8 mouse cellular contexts compared by ENCODE assay signal in the genomic region with DNA sequence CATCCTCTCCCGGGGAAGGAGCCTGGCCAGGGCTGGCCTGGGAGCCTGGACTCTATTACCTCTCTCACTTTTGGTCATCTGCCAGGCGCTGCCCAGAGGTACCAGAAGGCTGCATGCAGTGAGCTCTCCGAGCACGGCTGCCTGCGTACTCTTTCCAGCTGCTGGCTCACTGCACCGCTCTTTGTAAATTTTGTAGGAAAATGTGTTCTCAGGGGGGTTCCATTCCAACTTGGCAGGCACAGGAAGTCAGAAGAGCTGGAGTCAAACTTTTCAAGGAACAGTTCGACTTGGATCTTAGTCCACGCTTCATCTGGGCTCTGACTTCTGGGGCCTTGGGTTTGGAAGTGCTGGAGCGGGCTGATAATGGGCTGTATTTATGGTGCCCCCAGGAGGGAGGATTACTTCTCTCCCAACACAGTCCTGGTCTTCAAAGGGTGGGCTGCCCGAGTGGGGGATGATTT.
DNase-seq lines count a peak whose midpoint lies in the region; ATAC-seq lines count a peak whose summit lies in the region.

No protein-coding gene starts in this region.

- DNase-seq in cerebellum, postnatal 10 days, result peak; percentile 45 to 70
- no peak for DNase-seq in cerebellum, adult 8-10 months
- peak; percentile 83 for DNase-seq in adrenal gland, postnatal 10 days
- peak; percentile 57 to 64 for DNase-seq in heart, adult 9 months (ENCODE audit: low spot score in 2 of 2)
- DNase-seq in kidney, postnatal 25 days, result peak; percentile 57 to 64
- DNase-seq in thymus, postnatal 4 days, result no peak
- no peak for DNase-seq in layer of hippocampus, adult 9-10 months (ENCODE audit: low spot score)

- ATAC-seq in granulocyte monocyte progenitor cell, adult 5-6 weeks (replicated peaks; ENCODE audit: poor library complexity, severe bottlenecking), result no peak

Comparison
In these comparisons a context has a peak if more than half of its experiments do, and no peak if none do; other contexts are left out.
1. DNase-seq: peak in cerebellum, postnatal 10 days (2 of 2), adrenal gland, postnatal 10 days (single experiment), heart, adult 9 months (2 of 2) and kidney, postnatal 25 days (2 of 2); none in cerebellum, adult 8-10 months (single experiment), thymus, postnatal 4 days (single experiment) and layer of hippocampus, adult 9-10 months (single experiment).